Mouse (Mus musculus) testis, adult 2 months (tissue): ENCODE measurements around the gene Trim25. TPM values are rescaled to one million over a fixed set of nuclear protein-coding genes. Genes with fewer than 3 reads are reported as not detected.
A peak's percentile ranks its signal among the peaks of the same experiment; 100 is the strongest.

Experiments used
- H3K27ac ChIP-seq: fragments of 200-500 bp; 2 replicates; pipeline ENCODE4 v1.5.1; 2012; ENCODE audit warnings: low read depth, low read length; ENCODE audit not compliant: control insufficient read depth, insufficient read depth
- H3K27me3 ChIP-seq: fragments of 200-500 bp; 2 replicates; pipeline ENCODE4 v1.6.1; 2012; ENCODE audit warnings: mild to moderate bottlenecking, low read length, moderate library complexity; ENCODE audit not compliant: control insufficient read depth, insufficient read depth
- H3K36me3 ChIP-seq: fragments of 200-500 bp; 2 replicates; pipeline ENCODE4 v1.6.1; 2012; ENCODE audit warnings: mild to moderate bottlenecking, low read length; ENCODE audit not compliant: control insufficient read depth, insufficient read depth
- H3K4me1 ChIP-seq: fragments of 200-500 bp; 2 replicates; pipeline ENCODE4 v1.6.1; 2012; ENCODE audit warnings: low read length; ENCODE audit not compliant: control insufficient read depth, insufficient read depth
- H3K4me3 ChIP-seq: fragments of 200-500 bp; 2 replicates; pipeline ENCODE4 v1.5.1; 2012; ENCODE audit warnings: low read depth, mild to moderate bottlenecking, low read length, moderate library complexity, mixed read lengths; ENCODE audit not compliant: control insufficient read depth
- CTCF ChIP-seq: fragments of 200-500 bp; IDR thresholded peaks from 2 replicates; pipeline ENCODE4 v1.5.1; 2012; ENCODE audit warnings: low read depth, mild to moderate bottlenecking, inconsistent platforms, low read length, moderate library complexity; ENCODE audit not compliant: control insufficient read depth, insufficient read depth, insufficient replicate concordance
- POLR2A ChIP-seq: fragments of 200-500 bp; IDR thresholded peaks from 2 replicates; pipeline ENCODE4 v1.6.1; 2012; ENCODE audit warnings: low read depth, mild to moderate bottlenecking, inconsistent platforms, low read length, moderate library complexity; ENCODE audit not compliant: control insufficient read depth
- polyA plus RNA-seq: library from polyadenylated mRNA; depleted of rRNA; stranded (reverse); fragments of >200 nt; gene quantifications from 2 replicates; pipeline ENCODE4 v1.2.3, GENCODE M21; 2012

Gene Trim25
- polyA plus RNA-seq, 1 experiment = 4.3 TPM

GRCm38 (mm10) chr11:88955217-88955969, 43.8 kb upstream of the Trim25 start, which contains the start of gene Scpep1:
Scpep1 (minus strand) TSS chr11:88955465.
- peak; percentile 85 for TF ChIP-seq POLR2A
- peak; percentile 53; the same call in 1 of the 2 replicates for TF ChIP-seq CTCF
- Histone ChIP-seq H3K27ac (peak within 1 kb of the TSS; percentile 69), H3K4me1 (no peaks in the 10 kb centered on the region; the same call in 1 of the 2 replicates), H3K4me3 (peak within 1 kb of the TSS; percentile 90), H3K36me3 (no peaks in the 10 kb centered on the region; the same call in 1 of the 2 replicates), H3K27me3 (no peaks in the 10 kb centered on the region)

GRCm38 (mm10) chr11:88958851-88959250, 40.3 kb upstream of the Trim25 start:
- no peaks in the 10 kb centered on the region for H3K27me3 ChIP-seq
- TF ChIP-seq CTCF (no peak), POLR2A (no peak)
- H3K4me3 ChIP-seq = no peak overlapping the region
- no peaks in the 10 kb centered on the region for H3K4me1 ChIP-seq
- H3K27ac ChIP-seq = no peak overlapping the region
- no peaks in the 10 kb centered on the region for H3K36me3 ChIP-seq

DNA sequence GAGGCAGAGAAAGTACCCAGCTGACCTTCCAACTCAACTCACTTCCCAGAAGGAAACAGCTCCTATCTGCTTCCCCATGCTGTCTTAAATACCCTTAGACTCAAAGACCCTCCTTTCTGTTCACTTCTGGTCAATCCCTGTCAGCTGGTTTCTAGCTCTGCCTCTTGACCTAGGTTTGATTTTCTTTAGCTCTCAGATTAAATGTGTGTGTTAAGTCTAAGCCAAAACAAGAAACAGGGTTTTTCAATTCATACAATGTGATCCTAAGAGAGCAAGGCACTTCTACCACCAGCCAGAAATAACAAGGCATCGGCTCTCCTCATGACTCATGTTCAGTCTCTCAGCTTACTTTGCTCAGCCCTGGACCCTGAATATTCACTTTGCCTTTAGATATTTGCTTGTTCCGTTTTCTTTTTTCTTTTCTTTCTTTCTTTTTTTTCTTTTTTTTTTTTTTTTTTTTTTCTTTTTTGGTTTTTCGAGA, 32.3 kb upstream of the Trim25 start, which contains the start of gene Elobl:
Elobl (minus strand) TSS at position 51 of the 481 bp plus-strand sequence.
- Histone ChIP-seq H3K27ac (no peak within 1 kb of the TSS), H3K4me3 (no peak within 1 kb of the TSS), H3K36me3 (no peaks in the 10 kb centered on the region), H3K4me1 (no peaks in the 10 kb centered on the region), H3K27me3 (no peaks in the 10 kb centered on the region)
- TF ChIP-seq CTCF = no peak
- TF ChIP-seq POLR2A = no peak

- TF ChIP-seq CTCF (no peak), POLR2A (no peak)
- Histone ChIP-seq H3K27me3 (no peaks in the 10 kb centered on the region), H3K4me1 (peaks cover 6% of the 10 kb centered on the region), H3K4me3 (no peak within 1 kb of the TSS), H3K36me3 (no peaks in the 10 kb centered on the region), H3K27ac (no peak within 1 kb of the TSS)
These were observed 28.9 kb upstream of the Trim25 start, which contains the start of gene Coil for GRCm38 (mm10) chr11:88970202-88970732. Coil (plus strand) TSS chr11:88970252.

- peaks cover 6% of the 10 kb centered on the region for H3K4me1 ChIP-seq
- TF ChIP-seq CTCF = peak; percentile 78
- peak; percentile 82 for TF ChIP-seq POLR2A
- peak overlapping the region; percentile 100 for H3K27ac ChIP-seq
These were observed 25.1 kb upstream of the Trim25 start for GRCm38 (mm10) chr11:88973776-88974701.

DNA sequence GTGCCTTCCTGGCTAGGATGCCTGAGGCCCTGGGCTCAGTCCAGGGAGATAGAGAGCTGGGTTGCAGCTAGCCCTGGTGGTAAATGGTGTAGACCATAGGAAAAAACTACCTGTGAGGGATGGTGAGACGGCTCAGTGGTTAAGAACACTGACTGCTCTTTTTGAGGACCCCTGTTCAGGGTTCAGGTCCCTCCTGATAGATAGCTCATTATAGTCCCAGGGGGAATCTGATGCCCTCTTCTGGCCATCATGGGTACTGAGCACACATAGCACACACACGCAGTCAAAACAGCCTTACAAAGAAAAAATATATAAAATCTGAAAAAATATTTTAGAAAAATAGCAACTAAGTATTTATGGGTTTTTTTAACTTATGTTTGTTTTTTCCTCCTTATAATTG, 22.9 kb upstream of the Trim25 start:
- H3K4me3 ChIP-seq = no peak overlapping the region
- H3K27ac ChIP-seq = no peak overlapping the region
- no peaks in the 10 kb centered on the region for H3K27me3 ChIP-seq
- peaks cover 6% of the 10 kb centered on the region for H3K4me1 ChIP-seq
- peaks cover 4% of the 10 kb centered on the region for H3K36me3 ChIP-seq
- no peak for TF ChIP-seq POLR2A
- no peak for TF ChIP-seq CTCF

More at GRCm38 (mm10) chr11:88973776-88974701, 25.1 kb upstream of the Trim25 start:
- peak overlapping the region; percentile 100 for H3K4me3 ChIP-seq
- H3K36me3 ChIP-seq = peaks cover 3% of the 10 kb centered on the region
- no peaks in the 10 kb centered on the region for H3K27me3 ChIP-seq

DNA sequence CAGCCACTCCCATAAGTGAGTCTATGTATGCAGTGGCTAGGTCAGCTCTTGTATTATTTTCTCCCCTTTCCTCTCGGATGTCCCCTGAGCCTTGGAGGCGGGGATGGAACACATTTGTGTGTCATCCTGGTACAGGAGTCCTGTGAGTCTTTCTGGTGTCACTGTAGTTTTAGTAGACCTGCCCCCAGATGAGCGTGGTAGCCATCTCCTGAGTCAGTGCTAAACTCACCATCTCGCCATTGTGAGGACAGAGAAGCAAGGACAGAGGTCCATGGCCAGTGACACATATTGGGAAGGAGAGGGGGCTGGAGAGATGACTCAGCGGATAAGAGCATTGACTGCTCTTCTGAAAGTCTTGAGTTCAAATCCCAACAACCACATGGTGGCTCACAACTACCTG, 22.0 kb upstream of the Trim25 start:
- Histone ChIP-seq H3K4me3 (no peak overlapping the region), H3K4me1 (peaks cover 6% of the 10 kb centered on the region), H3K36me3 (peaks cover 5% of the 10 kb centered on the region), H3K27me3 (no peaks in the 10 kb centered on the region), H3K27ac (no peak overlapping the region)
- TF ChIP-seq CTCF = no peak
- TF ChIP-seq POLR2A = no peak
